Mouse (Mus musculus) myocyte (in vitro differentiated cells): ENCODE data around the gene Negr1.

ENCODE experiments used
- CEBPB ChIP-seq: IDR thresholded peaks from 2 replicates; pipeline ENCODE4 v1.6.1; 2011; ENCODE audit warnings: mild to moderate bottlenecking, moderate library complexity; ENCODE audit not compliant: poor library complexity, insufficient read depth, severe bottlenecking
- MAX ChIP-seq: IDR thresholded peaks from one replicate; pipeline ENCODE4 v1.6.1; 2011; ENCODE audit warnings: low read depth, mild to moderate bottlenecking, control low read depth
- POLR2A ChIP-seq: IDR thresholded peaks from one replicate; pipeline ENCODE4 v1.6.1; 2011; ENCODE audit warnings: low read depth, mild to moderate bottlenecking, control low read depth, moderate library complexity; ENCODE audit not compliant: insufficient read length
- POLR2AphosphoS2 ChIP-seq: IDR thresholded peaks from one replicate; pipeline ENCODE4 v1.6.1; 2011; ENCODE audit warnings: low read depth, control low read depth; ENCODE audit not compliant: insufficient read length

DNA sequence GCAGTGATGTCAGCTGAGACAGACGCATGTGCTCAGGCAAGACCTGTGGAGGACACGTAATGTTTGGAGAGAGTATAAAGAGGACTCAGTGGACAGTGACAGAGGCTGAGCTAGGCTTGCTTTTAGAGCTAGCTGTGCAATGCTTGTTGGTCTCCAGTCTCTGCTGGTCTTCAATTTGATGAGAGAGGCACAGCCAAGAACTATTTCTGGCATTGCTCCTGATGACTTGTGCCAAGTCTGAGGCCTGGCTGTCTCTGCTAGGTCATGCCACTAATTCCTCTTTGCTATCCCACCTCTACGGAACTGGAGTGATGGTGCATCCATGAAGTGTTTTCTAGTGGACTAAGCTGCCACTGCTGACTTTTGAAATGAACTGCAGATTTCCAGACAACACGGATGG lies 149.1 kb downstream of the Negr1 start:
- TF ChIP-seq POLR2A (no peak), MAX (no peak), POLR2AphosphoS2 (no peak), CEBPB (no peak)
